Mouse (Mus musculus) B cell, adult 2 months (primary cell): ENCODE measurements at regions not wholly inside any gene's neighbourhood (a gene's known extent, or its start where the extent isn't known, plus 50 kb on each side); places are given as distances from the start of the nearest gene placed in this dataset.
A peak's percentile ranks its signal among the peaks of the same experiment; 100 is the strongest.

Source experiments
- DNase-seq, 2 experiments: peaks; one replicate each; pipeline ENCODE4 v3.0.0; 2022

- DNase-seq, result no peak
Measured at GRCm38 (mm10) chr7:64058282-64058872, 95.3 kb upstream of the Trpm1 start.

- DNase-seq, result peak in 1 of 2 experiments; percentile 42
Measured at GRCm38 (mm10) chr7:64057873-64058272, 95.8 kb upstream of the Trpm1 start.

- no peak for DNase-seq
Measured at GRCm38 (mm10) chr7:64056498-64056897, 97.1 kb upstream of the Trpm1 start.

- no peak for DNase-seq
Measured at GRCm38 (mm10) chr7:64054996-64055395, 98.6 kb upstream of the Trpm1 start.

- no peak for DNase-seq
Measured at GRCm38 (mm10) chr7:64053766-64054165, 99.9 kb upstream of the Trpm1 start.

GRCm38 (mm10) chr7:64052400-64052799, 101.2 kb upstream of the Trpm1 start:
- DNase-seq, result no peak

- DNase-seq, result no peak
Measured at GRCm38 (mm10) chr7:64050826-64051401, 102.7 kb upstream of the Trpm1 start.

GRCm38 (mm10) chr7:64050246-64050645, 103.4 kb upstream of the Trpm1 start:
- DNase-seq, result no peak

- peak; percentile 53 to 57 for DNase-seq
Measured at GRCm38 (mm10) chr7:64049183-64049965, 104.3 kb upstream of the Trpm1 start.

- DNase-seq, result peak; percentile 51 to 57
Measured at GRCm38 (mm10) chr7:64048452-64049182, 105.0 kb upstream of the Trpm1 start.

GRCm38 (mm10) chr7:64047831-64048230, 105.8 kb upstream of the Trpm1 start:
- no peak for DNase-seq

- DNase-seq, result no peak
Measured at GRCm38 (mm10) chr7:64045292-64045691, 106.6 kb upstream of the Klf13 start.

GRCm38 (mm10) chr7:64042978-64043377, 104.3 kb upstream of the Klf13 start:
- peak; percentile 62 to 63 for DNase-seq

GRCm38 (mm10) chr7:64041303-64041702, 102.6 kb upstream of the Klf13 start:
- no peak for DNase-seq

- DNase-seq, result no peak
Measured at GRCm38 (mm10) chr7:64040026-64040737, 101.5 kb upstream of the Klf13 start.

- DNase-seq, result peak; percentile 65 to 76
Measured at GRCm38 (mm10) chr7:64037701-64038231, 99.1 kb upstream of the Klf13 start.

GRCm38 (mm10) chr7:64036154-64036553, 97.4 kb upstream of the Klf13 start:
- no peak for DNase-seq

- DNase-seq, result no peak
Measured at GRCm38 (mm10) chr7:64035025-64035606, 96.4 kb upstream of the Klf13 start.

GRCm38 (mm10) chr7:64034493-64034892, 95.8 kb upstream of the Klf13 start:
- no peak for DNase-seq

GRCm38 (mm10) chr7:64033388-64033787, 94.7 kb upstream of the Klf13 start:
- DNase-seq, result no peak

- no peak for DNase-seq
Measured at GRCm38 (mm10) chr7:64032921-64033354, 94.2 kb upstream of the Klf13 start.

- no peak for DNase-seq
Measured at GRCm38 (mm10) chr7:64030650-64031049, 91.9 kb upstream of the Klf13 start.
